Mouse (Mus musculus) limb, embryonic 14.5 days (tissue): ENCODE measurements around the gene 1810037I17Rik. TPM values are rescaled to one million over a fixed set of nuclear protein-coding genes. Genes with fewer than 3 reads are reported as not detected.

Experiments used
- ATAC-seq: fragments of 200-750 bp; cut with Nextera tagmentation; 2 replicates; pipeline ENCODE4 v1.8.0; 2017; ENCODE audit warnings: low read depth, moderate number of reproducible peaks, moderate TSS enrichment; ENCODE audit not compliant: low FRiP score
- DNase-seq: peaks from one replicate; pipeline ENCODE4 v3.0.0-alpha.2; 2015; ENCODE audit warnings: low spot score
- H3K27ac ChIP-seq: fragments of 300-500 bp; sonication (generic); replicated peaks from 2 replicates; pipeline ENCODE4 v1.5.1; 2014; ENCODE audit warnings: low read depth, mild to moderate bottlenecking, low read length, moderate library complexity, mixed read lengths
- H3K27me3 ChIP-seq: fragments of 300-500 bp; sonication (generic); 2 replicates; pipeline ENCODE4 v1.6.1; 2014; ENCODE audit warnings: low read length, mixed read lengths; ENCODE audit not compliant: control insufficient read depth, insufficient read depth
- H3K36me3 ChIP-seq: fragments of 300-500 bp; sonication (generic); 2 replicates; pipeline ENCODE4 v1.6.1; 2014; ENCODE audit warnings: mild to moderate bottlenecking, low read length, moderate library complexity, mixed read lengths; ENCODE audit not compliant: control insufficient read depth, insufficient read depth
- H3K4me1 ChIP-seq: fragments of 300-500 bp; sonication (generic); 2 replicates; pipeline ENCODE4 v1.6.1; 2014; ENCODE audit warnings: antibody characterized with exemption, low read length, mixed read lengths; ENCODE audit not compliant: control insufficient read depth, insufficient read depth
- H3K4me2 ChIP-seq: fragments of 300-500 bp; sonication (generic); replicated peaks from 2 replicates; pipeline ENCODE4 v1.6.1; 2014; ENCODE audit warnings: low read depth, mild to moderate bottlenecking, low read length, moderate library complexity; ENCODE audit not compliant: severe bottlenecking
- H3K4me3 ChIP-seq: fragments of 300-500 bp; sonication (generic); replicated peaks from 2 replicates; pipeline ENCODE4 v1.5.1; 2014; ENCODE audit warnings: low read length
- H3K9ac ChIP-seq: fragments of 300-500 bp; sonication (generic); 2 replicates; pipeline ENCODE4 v1.6.1; 2014; ENCODE audit warnings: mild to moderate bottlenecking, low read depth, low read length, moderate library complexity; ENCODE audit not compliant: severe bottlenecking
- H3K9me3 ChIP-seq: fragments of 300-500 bp; sonication (generic); 2 replicates; pipeline ENCODE4 v1.6.1; 2016; ENCODE audit warnings: low read length; ENCODE audit not compliant: control insufficient read depth
- POLR2A ChIP-seq: fragments of 200-500 bp; IDR thresholded peaks from 2 replicates; pipeline ENCODE4 v1.8.0; 2012; ENCODE audit warnings: inconsistent platforms, mild to moderate bottlenecking, moderate library complexity, borderline replicate concordance; ENCODE audit not compliant: insufficient read depth, insufficient read length; ENCODE audit errors: extremely low read depth
- WGBS: fragments of 180-500 bp; shearing (Covaris S2); extraction: QIAGEN DNeasy Blood & Tissue Kit; methylation state at CpG from one replicate; pipeline ENCODE4 v1.1.7; 2014; 5-methylcytosine and 5-hydroxymethylcytosine counted together
- polyA plus RNA-seq, 2 experiments: library from polyadenylated mRNA; depleted of rRNA in 1 of 2; stranded (reverse) in 1 of 2; unstranded in 1 of 2; fragments of >200 nt; fragmentation: Nextera tagmentation in 1 of 2; extraction: Ambion mirVana in 1 of 2; gene quantifications; 2 replicates each; pipeline versions ENCODE4 v1.2.1 to v1.2.3; 2012 to 2014

Gene 1810037I17Rik
- 41.7 and 48.0 TPM in 2 replicates for polyA plus RNA-seq (2012; rRNA removed)
- polyA plus RNA-seq (2014; fragmentation: Nextera tagmentation; extraction: Ambion mirVana) = 90.1 and 97.7 TPM in 2 replicates

DNA sequence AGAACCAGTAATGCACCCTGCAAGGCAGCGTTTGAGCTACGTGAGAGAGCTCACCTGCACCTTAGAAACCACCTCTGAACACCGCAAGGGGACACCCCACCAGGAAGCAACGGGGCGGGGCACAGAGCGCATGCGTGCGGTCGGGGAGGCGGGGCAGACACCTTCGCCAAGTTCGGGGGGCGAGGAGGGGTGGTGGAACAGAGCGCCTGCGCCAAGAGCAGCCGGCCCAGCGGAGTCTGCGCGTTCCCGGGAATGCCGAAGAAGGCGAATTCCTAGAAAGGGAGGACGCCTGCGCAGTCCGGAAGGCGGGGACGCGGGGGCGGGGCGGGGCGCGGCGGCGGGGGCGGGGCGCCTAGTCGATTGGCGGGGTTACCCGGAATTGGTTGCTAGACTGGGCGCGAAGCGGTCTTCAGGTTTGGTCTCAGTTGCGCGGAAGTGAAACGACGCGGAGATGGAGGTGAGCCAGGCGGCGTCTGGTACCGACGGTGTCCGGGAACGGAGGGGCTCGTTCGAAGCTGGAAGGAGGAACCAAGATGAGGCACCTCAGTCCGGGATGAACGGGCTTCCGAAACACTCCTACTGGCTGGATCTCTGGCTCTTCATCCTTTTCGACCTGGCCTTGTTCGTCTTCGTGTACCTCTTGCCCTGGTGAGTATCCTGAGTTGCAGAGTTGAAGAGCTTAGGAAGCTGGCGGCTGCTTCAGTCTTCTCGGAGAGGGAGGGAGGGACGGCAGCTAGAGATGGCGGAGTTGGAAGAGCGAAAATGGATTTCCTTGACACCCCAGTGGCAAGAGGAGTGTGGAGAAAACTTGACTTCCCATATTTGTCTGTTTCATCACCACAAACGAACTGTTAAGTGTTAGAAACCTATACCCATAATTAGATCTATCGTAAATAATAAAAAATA, at the start of gene 1810037I17Rik:
Gene 1810037I17Rik, plus strand, starts transcription at position 195 of the 906 bp plus-strand sequence.
- ATAC-seq (peak; percentile 98), DNase-seq (peak; percentile 95)
- peak within 1 kb of the TSS; percentile 55 for H3K9ac ChIP-seq
- H3K36me3 ChIP-seq = peaks cover 15% of the 10 kb centered on the region; the same call in 1 of the 2 replicates
- peak within 1 kb of the TSS; percentile 68 for H3K4me2 ChIP-seq
- H3K9me3 ChIP-seq = no peaks in the 10 kb centered on the region
- peak within 1 kb of the TSS; percentile 53 for H3K4me3 ChIP-seq
- WGBS = under 1% methylated on average over 62 of the region's 68 CpGs
- no peaks in the 10 kb centered on the region for H3K27me3 ChIP-seq
- H3K4me1 ChIP-seq = peaks cover 6% of the 10 kb centered on the region; the same call in 1 of the 2 replicates
- TF ChIP-seq POLR2A = peak; percentile 68; the same call in 1 of the 2 replicates
- peak within 1 kb of the TSS; percentile 80 for H3K27ac ChIP-seq

DNA sequence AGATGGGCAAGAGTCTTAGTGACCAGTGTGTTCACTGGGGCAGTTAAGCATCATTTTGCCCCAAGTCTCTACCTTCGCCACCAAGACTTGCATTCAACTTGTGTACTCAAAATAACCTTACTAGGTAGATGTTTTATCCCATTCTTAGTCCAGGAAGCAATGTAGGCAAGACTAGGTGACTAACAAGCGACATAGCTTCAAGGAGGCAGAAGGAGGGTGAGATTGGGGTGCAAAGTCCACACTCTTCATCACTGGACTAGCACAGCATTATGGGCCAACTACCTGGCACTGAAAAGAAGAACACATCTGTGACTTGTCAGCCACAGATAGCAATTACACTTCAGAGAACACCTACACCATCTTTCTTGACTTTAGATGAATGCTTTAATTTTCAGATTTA, 47.1 kb upstream of the 1810037I17Rik start:
- no peak for ATAC-seq
- H3K27ac ChIP-seq = no peak overlapping the region
- no peak overlapping the region for H3K9ac ChIP-seq
- DNase-seq = no peak
- no peak overlapping the region for H3K4me2 ChIP-seq
- H3K4me3 ChIP-seq = no peak overlapping the region
- H3K4me1 ChIP-seq = no peaks in the 10 kb centered on the region
- no peak for TF ChIP-seq POLR2A
- WGBS = 89% methylated on average over 2 of the region's 2 CpGs
- no peaks in the 10 kb centered on the region for H3K36me3 ChIP-seq
- no peaks in the 10 kb centered on the region for H3K9me3 ChIP-seq
- no peaks in the 10 kb centered on the region for H3K27me3 ChIP-seq

DNA sequence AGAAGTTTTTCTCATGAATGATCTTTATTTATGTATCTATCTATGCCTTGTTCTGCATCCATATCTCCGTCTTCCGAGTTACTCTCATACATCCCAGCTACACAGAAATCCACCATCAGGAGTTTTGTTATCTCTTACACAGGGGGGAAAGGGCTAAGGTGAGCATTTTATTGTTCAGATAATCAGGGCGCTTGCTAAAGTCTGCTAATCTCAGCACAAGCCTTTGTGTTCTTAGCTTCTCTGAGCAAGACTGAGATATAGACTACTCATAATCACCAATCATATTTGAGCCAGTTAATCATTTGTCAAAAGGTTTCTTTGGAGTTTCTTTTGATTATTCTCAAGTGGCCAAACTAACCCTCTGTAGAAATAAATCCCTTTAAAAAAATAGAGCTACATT, 46.5 kb upstream of the 1810037I17Rik start:
- Histone ChIP-seq H3K27me3 (no peaks in the 10 kb centered on the region), H3K4me2 (no peak overlapping the region), H3K9me3 (no peaks in the 10 kb centered on the region), H3K27ac (no peak overlapping the region), H3K9ac (no peak overlapping the region), H3K4me1 (no peaks in the 10 kb centered on the region), H3K36me3 (no peaks in the 10 kb centered on the region), H3K4me3 (no peak overlapping the region)
- ATAC-seq (no peak), DNase-seq (no peak)
- 91% methylated on average over 3 of the region's 3 CpGs for WGBS
- TF ChIP-seq POLR2A = no peak

DNA sequence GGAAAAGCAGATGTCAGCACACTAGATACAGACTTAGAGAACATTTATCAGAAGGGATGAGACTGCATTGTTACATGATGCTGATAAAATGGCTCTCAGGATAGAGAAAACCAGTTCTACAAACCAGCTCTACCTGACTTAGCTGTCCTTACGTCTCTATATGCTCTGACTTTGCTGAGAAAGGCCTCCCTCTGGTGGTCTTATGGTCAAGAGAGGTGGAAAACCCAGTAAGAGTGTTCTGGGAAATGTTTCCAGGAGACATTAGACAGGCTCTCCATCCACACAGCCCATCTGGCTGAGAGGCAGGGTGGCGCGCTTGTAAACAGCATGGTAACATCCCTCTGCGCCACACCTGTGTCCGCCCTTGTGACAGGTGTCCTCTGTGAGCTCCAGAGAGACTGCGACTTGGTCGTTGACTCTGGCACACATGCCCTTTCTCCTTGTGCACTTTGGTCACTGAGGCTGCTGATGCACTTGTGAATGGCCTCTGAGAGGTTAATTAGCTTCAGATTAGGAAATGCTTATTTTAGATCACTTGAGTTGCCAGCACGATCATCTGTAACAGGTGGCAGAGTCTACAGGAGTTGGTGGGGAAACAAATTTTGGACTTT, 45.2 kb upstream of the 1810037I17Rik start:
- Histone ChIP-seq H3K4me3 (no peak overlapping the region), H3K9me3 (no peaks in the 10 kb centered on the region), H3K9ac (no peak overlapping the region), H3K27ac (no peak overlapping the region), H3K4me2 (no peak overlapping the region), H3K36me3 (no peaks in the 10 kb centered on the region), H3K27me3 (no peaks in the 10 kb centered on the region), H3K4me1 (no peaks in the 10 kb centered on the region)
- no peak for ATAC-seq
- no peak for DNase-seq
- 85% methylated on average over 8 of the region's 8 CpGs for WGBS
- TF ChIP-seq POLR2A = no peak

DNA sequence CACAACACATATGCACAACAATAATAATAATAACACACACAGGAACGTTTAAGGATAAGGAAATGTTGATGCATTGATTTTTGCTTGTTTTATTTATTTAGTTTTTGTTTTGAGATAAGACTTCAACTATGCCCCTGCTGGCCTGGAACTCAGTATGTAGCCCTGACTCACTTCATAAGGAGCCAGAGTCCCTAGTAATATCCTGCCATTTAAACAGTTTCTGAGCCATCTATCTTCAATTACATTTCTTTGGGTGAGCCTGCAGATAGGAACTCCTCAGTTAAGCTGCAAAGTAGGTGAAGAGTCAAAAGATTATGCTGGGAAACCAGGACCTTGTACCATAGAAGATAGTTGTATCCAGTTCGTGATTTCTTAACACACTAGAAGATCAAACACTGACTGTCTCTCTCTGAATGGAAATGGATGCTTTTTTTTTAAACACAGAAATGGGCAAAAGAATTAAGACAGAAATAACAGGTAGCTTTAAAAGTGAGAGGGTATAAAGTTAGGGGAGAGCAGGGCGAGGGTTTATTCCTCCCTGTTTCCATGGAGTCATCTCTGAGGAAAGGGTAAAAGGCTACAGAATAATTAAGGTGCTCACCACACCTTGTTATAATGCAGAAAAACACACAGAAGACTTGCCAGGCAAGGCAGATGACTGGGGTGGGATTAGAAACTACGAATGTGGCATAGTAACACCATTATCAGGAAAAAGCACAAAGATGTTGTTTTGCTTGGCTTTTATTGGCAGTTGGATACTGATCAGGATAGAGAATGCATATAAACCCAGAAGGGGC, 36.3 kb upstream of the 1810037I17Rik start:
- Histone ChIP-seq H3K9me3 (no peaks in the 10 kb centered on the region), H3K27me3 (no peaks in the 10 kb centered on the region), H3K36me3 (no peaks in the 10 kb centered on the region), H3K4me1 (no peaks in the 10 kb centered on the region), H3K9ac (no peak overlapping the region), H3K4me2 (no peak overlapping the region), H3K27ac (no peak overlapping the region), H3K4me3 (no peak overlapping the region)
- no peak for TF ChIP-seq POLR2A
- DNase-seq = no peak
- 84% methylated on average over 4 of the region's 4 CpGs for WGBS
- ATAC-seq = no peak
